Mouse (Mus musculus) liver, embryonic 14.5 days (tissue): ENCODE results near the gene Slit2.

ENCODE experiments used
- CTCF ChIP-seq: IDR thresholded peaks from 2 replicates; pipeline ENCODE4 v1.5.1; 2016; ENCODE audit warnings: antibody characterized with exemption, low read depth, control low read depth
- EP300 ChIP-seq: IDR thresholded peaks from 2 replicates; pipeline ENCODE4 v1.6.1; 2016; ENCODE audit warnings: antibody characterized with exemption, low read depth

- TF ChIP-seq CTCF (no peak), EP300 (no peak)
These were observed 204.9 kb downstream of the Slit2 start for GRCm38 (mm10) chr5:48187819-48188218.
